Mouse (Mus musculus) regulatory T cell (primary cell): ENCODE results near the gene Mroh9.

ENCODE experiments used
- in situ Hi-C: fragments of 300-600 bp; cut with MboI, MseI; formaldehyde crosslinking; loops from one replicate; pipeline ENCODE4 v1.15.1; 2025; ENCODE audit warnings: high pct_unique_total_duplicates

The Mroh9 gene

DNA sequence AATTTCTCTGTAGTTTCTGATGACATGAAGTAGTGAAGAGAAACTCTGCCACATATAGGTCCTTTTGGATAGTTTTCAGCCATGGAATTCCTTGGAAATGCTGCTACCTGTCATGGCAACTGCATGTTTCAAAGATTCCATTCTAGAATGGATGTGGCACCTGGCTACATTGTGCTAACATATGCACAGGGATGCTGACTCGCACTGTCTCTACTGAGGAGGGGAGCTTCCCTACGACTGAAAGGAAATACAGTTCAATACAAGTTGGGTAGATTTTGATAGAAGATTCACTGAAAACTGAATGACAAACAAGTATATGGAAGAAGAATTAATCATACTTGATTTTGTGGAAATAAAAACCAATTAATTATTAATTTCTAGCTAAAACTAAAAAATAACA, at the start of gene Mroh9:
Mroh9 (minus strand) TSS at position 101 of the 400 bp plus-strand sequence.
- in situ Hi-C loops: no loop called here

GRCm38 (mm10) chr1:163129976-163130375, 44.5 kb upstream of the Mroh9 start:
- in situ Hi-C loops: no loop called here

- in situ Hi-C loops: no loop called here
These were observed 43.8 kb upstream of the Mroh9 start for GRCm38 (mm10) chr1:163129129-163129900.

DNA sequence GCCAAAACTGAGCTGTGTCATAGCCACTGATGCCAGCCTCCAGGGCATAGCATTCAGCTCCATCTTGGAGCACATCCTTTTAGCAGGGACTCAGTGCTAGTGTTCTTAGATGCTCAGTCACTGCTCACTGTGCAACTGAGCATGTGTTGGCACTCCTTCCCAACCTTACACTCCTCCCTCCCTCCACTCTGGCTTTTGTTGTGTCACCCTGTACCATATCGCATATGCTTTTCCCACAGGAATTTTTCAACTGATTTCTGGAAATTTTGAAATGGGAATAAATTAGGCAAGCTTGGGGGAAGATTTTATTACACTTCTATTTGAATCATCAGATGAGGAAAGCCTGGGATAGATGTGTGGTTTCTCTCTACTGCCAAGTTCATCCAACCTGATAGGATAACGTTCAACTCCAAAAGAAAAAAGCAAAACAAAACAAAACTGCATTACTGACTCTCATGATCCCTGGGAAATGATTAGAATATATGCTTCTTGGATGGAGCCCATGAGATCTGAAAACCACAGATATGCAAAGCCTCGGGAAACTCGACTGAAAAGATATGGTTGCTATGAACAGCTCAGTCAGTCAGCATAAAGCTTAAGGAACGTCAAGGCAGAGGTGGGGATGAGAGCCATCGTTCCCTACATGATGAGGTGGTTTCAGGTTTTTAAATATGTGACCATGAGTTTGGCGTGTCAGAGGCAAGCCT, 40.9 kb upstream of the Mroh9 start:
- in situ Hi-C loops: no loop called here

DNA sequence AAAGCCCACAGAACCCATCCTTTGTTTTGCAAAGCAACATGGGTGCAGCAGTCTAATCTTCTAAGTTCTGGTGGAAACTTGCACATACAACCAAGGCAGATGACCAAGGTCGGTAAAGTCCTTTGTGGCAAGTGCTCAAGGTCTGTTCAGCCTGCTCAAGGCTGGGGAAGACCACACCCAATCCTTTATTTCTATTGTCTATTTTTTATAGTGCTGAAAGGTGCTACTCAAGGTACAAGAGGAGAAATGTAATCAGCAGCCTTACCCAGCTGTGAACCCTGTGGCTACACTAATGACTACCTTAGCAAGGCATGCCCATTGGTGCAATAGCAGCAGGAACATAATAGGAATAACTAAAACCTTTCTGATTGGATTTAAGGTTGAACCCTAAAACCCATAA, 36.9 kb upstream of the Mroh9 start:
- in situ Hi-C loops: no loop called here

DNA sequence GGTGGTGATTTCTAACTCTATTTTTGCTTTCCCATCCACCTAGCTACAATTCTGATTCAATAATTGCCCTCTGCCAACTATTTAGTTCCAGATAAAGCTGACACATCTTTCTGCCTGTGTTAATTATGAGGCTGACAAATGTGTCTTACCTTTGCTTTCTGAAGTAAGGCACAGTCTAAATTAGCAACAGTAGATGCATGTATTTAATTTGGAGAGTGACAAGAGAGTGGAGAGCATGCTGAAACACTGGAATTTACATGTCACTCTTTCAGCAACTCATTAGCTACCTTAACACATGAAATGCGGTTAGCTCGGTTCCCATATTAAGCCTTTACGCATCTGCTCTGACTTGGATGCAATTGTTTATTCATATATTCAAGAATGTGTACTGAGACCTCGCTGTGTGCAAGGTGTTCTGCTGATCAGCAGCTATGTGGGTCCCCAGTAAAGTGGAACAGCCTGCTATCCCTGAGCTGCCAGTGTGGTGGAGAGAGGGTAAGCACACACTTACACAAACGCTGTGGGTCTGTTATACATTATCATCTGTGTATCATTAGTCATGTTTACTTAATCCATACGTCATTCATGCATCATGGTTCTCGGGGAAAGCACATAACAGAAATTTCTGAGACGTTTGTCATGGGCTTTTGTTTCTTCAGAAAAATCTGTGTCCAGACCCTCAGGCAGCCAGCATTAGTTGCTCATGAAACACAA, 28.1 kb upstream of the Mroh9 start:
- in situ Hi-C loops: no loop called here

DNA sequence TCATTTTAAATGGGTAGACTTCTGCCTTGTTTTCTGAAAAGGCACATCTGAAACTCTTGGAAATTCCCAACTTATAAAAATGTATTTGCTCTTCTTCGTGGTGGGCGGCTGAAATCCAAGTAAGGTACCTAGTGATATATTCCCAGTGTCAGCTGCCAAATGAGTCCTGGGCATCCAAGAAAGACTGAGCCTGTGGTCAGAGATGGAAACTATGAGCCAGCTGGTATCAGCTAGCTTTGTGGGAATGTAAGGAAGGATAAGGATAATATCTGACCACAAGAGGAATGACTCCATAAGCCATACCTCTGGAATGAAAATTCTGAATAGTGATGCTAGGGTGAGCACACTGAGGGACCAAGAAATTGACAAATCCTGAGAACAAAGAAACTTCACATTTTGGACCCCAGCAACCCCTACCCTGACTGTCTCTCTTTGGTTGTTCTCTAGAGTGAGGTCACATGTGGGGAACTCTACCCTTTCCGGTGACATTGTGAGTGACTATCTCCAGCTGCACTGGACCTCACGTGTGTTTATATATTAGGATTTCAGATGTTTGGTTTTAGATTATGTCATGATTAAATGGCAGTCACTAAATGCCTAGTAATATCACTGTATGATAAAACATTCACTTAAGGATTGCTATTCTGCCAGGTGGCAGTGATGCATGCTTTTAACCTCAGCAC, 27.2 kb upstream of the Mroh9 start:
- in situ Hi-C loops: no loop called here

DNA sequence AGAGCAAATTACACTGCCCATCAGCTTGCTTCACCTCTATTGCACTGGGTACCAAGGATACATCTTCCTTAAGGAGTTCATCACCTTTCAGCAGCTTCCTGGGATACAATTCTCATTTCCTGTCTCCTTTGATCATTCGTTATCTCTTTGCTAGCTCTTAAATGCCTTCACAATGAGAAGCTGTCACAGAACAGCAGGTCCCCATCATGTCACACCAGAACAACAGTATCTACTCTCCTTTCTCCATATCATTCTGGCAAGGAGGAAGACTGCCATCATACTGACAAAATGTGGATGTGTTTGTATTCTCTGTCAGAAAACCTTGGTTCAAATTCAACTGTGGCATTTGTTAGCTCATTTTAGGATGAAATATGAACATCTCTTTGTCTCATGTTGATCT, 19.5 kb upstream of the Mroh9 start:
- in situ Hi-C loops: no loop called here

DNA sequence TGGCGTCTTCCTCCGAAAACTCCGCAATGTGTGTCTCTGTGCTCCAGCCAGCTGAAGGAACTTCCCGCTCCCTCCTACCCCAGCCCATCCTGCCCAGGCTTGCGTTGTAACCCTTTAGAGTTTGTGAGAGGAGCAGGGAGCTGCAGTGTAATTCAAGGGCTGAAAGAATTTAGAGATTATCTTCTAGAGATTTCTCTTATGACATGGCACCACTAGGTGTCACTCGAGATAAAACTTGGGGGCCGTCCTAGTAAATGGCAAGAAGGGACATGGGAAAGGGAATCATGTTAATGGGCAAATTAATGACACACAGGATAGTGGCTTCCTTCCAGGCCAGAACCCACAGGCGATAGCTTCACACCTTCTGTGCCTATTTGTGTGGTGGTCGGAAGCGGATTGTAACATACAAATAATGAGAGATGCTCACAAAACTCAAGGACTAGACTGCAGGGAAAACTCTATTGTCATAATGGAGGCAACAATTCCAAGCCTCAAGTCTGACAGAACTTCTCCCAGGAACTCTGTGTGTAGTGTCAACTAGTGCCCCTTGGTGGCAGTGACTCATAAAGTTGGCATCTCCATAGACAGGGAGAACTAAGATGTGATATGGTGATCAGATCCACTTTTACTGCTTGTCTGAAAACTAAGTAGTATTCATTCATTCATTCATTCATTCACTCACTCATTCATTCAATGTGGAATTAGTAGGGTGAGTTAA, 6.1 kb upstream of the Mroh9 start:
- in situ Hi-C loops: no loop called here

DNA sequence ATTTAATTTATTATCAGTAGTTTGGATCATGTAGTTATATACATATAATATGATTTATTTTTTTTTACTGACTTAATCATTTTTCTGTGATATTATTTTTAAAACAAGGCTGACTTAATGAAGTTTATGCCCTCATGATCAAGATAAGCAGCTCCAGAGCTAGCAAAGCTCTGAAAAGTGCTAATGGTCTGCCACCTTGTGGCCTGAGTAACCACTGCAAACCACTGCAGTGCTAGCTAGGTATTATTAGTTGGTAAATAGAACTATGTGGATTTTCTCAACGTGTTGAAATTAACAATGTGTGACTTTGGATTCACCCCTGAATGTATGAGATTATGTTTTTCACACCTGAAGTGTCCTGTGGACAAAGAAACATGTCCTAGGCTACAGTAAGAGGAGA, 15.0 kb downstream of the Mroh9 start:
- in situ Hi-C loops: no loop called here

GRCm38 (mm10) chr1:163060381-163060780, 25.1 kb downstream of the Mroh9 start:
- in situ Hi-C loops: no loop called here

DNA sequence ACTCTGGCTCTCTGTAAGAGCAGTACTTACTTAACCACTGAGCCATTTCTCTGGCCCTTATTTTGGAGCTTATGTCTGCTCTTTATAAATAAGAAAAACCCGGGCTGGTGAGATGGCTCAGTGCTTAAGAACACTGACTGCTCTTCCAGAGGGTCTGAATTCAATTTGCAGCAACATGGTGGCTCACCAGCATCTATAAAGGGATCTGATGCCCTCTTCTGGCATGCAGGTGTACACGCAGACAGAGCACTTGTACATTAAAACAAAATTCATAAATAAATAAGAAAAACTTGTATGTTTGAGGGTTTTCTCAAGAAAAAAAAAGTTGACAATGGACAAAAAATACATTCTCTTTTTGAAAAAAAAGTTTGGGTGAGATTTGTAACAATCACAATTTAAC, 28.1 kb downstream of the Mroh9 start:
- in situ Hi-C loops: no loop called here

DNA sequence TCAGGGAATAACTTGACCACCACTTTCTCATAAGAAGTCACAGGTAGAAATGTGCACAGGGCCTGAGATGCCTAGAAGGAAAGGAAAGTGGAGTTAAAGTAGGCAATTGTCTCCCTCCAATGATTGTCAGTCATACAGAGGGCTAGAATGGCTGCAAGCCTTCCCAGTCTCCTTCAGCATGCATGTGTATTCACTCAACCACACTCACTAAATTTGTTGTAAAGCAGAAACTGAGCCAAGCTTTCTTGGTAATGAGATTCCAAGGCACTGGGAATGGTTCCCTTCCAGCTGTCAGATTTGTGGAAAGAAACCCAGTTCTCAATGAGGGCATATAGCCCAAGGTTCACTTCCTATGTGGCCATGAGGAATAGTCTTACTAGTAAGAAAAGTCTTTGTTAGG, 29.8 kb downstream of the Mroh9 start:
- in situ Hi-C loops: no loop called here

DNA sequence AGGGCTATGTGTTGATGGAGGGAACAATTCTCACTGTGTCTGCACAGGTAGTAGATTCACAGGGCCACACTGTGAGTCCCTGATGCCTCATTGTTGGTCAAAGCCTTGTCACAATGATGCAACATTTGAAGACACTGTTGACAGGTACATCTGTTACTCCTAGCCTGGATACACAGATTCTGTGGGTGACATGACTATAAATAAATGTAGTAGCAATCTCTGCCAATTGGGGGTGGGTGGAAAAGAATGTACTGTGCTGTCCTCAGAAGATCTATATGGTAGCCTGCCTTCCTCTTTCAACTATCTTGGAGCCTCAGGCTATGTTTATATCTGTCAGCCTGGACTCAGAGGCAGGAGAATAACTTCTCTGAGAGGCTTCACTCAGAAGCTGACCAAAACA, 62.4 kb downstream of the Mroh9 start:
- in situ Hi-C loops: no loop called here

DNA sequence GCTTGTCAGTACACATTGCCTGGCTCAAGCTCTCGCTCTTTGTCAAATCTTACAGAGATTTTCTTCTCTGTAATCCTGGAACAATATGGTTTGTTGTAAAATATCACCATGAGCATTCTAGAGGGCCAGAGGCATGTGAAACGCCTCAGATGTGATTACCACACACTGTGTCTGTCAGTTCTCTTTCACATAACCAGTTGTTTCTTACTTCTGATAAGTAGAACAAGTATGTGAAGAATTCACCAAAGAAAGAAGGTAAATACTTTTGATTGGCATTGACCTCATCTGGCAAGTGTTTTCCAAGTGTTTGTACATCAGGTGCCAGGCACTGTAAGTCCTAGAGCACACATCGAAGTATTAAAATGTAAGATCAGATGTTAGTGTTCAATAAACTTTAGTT, 76.2 kb downstream of the Mroh9 start:
- in situ Hi-C loops: no loop called here

DNA sequence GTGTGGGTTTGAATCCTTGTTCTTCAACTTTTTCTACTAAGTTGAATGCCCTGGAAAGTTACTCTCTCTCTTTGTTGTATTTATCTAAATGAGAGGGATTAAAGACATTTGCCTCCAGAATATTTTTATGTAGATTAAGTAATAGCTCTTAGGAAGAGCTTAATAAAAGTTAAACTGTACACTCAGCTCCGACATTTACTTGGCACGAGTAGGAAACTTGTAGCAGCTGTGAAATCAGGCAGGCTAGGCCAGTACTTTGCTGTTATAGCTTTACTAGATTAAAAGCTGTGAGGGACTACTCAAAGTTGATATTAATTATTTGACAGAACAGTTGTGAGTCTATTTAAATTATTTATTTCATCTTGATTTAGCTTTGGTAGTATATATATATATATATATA, 82.0 kb downstream of the Mroh9 start:
- in situ Hi-C loops: no loop called here

DNA sequence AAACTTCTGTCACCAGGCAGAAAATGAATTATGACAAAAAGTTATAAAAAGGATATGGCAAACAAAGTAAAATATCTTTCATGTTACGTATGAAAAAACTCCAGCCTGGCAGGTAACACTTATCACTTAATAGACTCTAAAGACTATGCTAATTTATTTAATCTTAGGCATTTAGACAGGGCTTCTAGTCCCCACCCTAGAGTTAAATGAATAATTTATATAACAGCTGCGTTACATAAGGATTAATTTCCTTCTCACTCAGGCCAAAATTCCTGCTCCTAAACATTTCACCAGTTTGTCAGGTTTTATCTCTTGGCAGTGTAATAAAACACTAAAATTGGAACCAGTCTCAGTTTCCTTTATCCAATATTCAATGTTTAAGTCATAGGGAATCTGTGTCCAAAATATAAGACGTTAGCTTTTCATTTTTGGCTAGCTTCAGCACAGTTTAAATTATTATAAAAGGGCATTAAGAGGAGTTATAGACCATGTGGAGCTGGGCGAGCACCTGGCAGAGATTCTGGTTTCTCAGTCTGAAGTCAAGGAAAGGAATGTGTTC, 84.1 kb downstream of the Mroh9 start:
- in situ Hi-C loops: no loop called here

- in situ Hi-C loops: no loop called here
These were observed 97.9 kb downstream of the Mroh9 start for GRCm38 (mm10) chr1:162987546-162987945.

GRCm38 (mm10) chr1:162986777-162987176, 98.7 kb downstream of the Mroh9 start:
- in situ Hi-C loops: no loop called here

- in situ Hi-C loops: no loop called here
These were observed 99.2 kb downstream of the Mroh9 start for GRCm38 (mm10) chr1:162986121-162986748.

DNA sequence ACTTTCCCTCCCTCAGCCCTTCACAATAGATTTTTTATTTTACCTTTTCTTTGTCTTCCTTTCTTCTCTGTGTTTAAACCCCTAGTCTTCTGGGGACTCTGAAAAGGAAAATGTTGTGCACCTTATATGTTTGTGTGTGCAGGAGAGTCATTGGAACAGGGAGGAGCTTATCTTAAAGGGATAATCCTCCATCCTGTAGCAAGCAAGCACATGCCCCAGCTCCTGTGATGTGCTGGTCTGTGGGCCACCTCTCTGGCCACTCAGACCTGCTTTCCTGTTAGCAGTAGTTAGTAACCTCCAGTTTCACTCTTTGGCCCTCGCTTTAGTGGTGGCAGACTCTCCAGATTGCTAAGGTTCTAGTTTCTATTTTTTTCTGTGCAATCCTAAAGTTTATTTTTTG, 101.0 kb downstream of the Mroh9 start, which contains the start of gene Fmo3:
Fmo3 (minus strand) TSS at position 101 of the 400 bp plus-strand sequence.
- in situ Hi-C loops: no loop called here
